Mouse (Mus musculus) ES-Bruce4 (cell line): ENCODE measurements around the gene Kirrel3. TPM values are rescaled to one million over a fixed set of nuclear protein-coding genes. Genes with fewer than 3 reads are reported as not detected.

Source experiments
- H3K27ac ChIP-seq: 2 replicates; pipeline ENCODE4 v1.5.1; 2012; ENCODE audit warnings: low read length, inconsistent platforms; ENCODE audit not compliant: insufficient read depth
- H3K27me3 ChIP-seq: 2 replicates; pipeline ENCODE4 v1.6.1; 2012; ENCODE audit warnings: mild to moderate bottlenecking, low read length, inconsistent platforms; ENCODE audit not compliant: control insufficient read depth, poor library complexity, insufficient read depth, severe bottlenecking
- H3K36me3 ChIP-seq: 2 replicates; pipeline ENCODE4 v1.6.1; 2012; ENCODE audit warnings: inconsistent platforms, mild to moderate bottlenecking, low read length, moderate library complexity; ENCODE audit not compliant: control insufficient read depth, poor library complexity, insufficient read depth, severe bottlenecking
- H3K4me1 ChIP-seq: one replicate; pipeline ENCODE4 v1.8.1; 2011; ENCODE audit warnings: low read length; ENCODE audit not compliant: control insufficient read depth, insufficient read depth
- H3K4me3 ChIP-seq: 2 replicates; pipeline ENCODE4 v1.5.1; 2011; ENCODE audit warnings: low read depth, mild to moderate bottlenecking, low read length
- H3K9ac ChIP-seq: 2 replicates; pipeline ENCODE4 v1.6.1; 2012; ENCODE audit warnings: low read depth, mild to moderate bottlenecking, inconsistent platforms; ENCODE audit not compliant: poor library complexity, severe bottlenecking
- H3K9me3 ChIP-seq: replicated peaks from 2 replicates; pipeline ENCODE4 v1.6.1; 2012; ENCODE audit warnings: mild to moderate bottlenecking, low read length, inconsistent platforms; ENCODE audit not compliant: control insufficient read depth, poor library complexity, insufficient read depth, severe bottlenecking
- CTCF ChIP-seq: IDR thresholded peaks from one replicate; pipeline ENCODE4 v1.8.1; 2011; ENCODE audit warnings: low read depth, low read length
- EP300 ChIP-seq: IDR thresholded peaks from 2 replicates; pipeline ENCODE4 v1.6.1; 2011; ENCODE audit warnings: low read depth, low read length; ENCODE audit not compliant: insufficient read depth
- POLR2A ChIP-seq: IDR thresholded peaks from one replicate; pipeline ENCODE4 v1.8.1; 2011; ENCODE audit warnings: low read length; ENCODE audit not compliant: insufficient read depth
- polyA plus RNA-seq: library from polyadenylated mRNA; stranded (reverse); fragments of >200 nt; gene quantifications from 2 replicates; pipeline ENCODE4 v1.2.4, GENCODE M21; 2011; ENCODE audit warnings: low read depth; ENCODE audit not compliant: missing spikeins, insufficient read depth, insufficient read length

Gene Kirrel3
- polyA plus RNA-seq, 1 experiment = 0.52 TPM

GRCm38 (mm10) chr9:34489316-34489710 is 3.6 kb downstream of the Kirrel3 start:
- Histone ChIP-seq H3K4me1 (no peaks in the 10 kb centered on the region), H3K9me3 (no peaks in the 10 kb centered on the region), H3K27ac (no peak overlapping the region), H3K9ac (peak overlapping the region; percentile 43; the same call in 1 of the 2 replicates), H3K36me3 (no peaks in the 10 kb centered on the region), H3K27me3 (peaks cover 11% of the 10 kb centered on the region), H3K4me3 (peak overlapping the region; percentile 79)
- no peak for TF ChIP-seq CTCF
- TF ChIP-seq EP300 = no peak
- no peak for TF ChIP-seq POLR2A

GRCm38 (mm10) chr9:34489760-34490159 is 4.1 kb downstream of the Kirrel3 start:
- Histone ChIP-seq H3K4me3 (no peak overlapping the region), H3K9me3 (no peaks in the 10 kb centered on the region), H3K9ac (no peak overlapping the region), H3K27me3 (peaks cover 11% of the 10 kb centered on the region), H3K4me1 (no peaks in the 10 kb centered on the region), H3K27ac (no peak overlapping the region), H3K36me3 (no peaks in the 10 kb centered on the region)
- TF ChIP-seq CTCF (no peak), POLR2A (no peak), EP300 (no peak)

GRCm38 (mm10) chr9:34492121-34492520 is 6.4 kb downstream of the Kirrel3 start:
- no peak overlapping the region for H3K9ac ChIP-seq
- H3K4me1 ChIP-seq = no peaks in the 10 kb centered on the region
- no peaks in the 10 kb centered on the region for H3K36me3 ChIP-seq
- H3K27ac ChIP-seq = no peak overlapping the region
- no peaks in the 10 kb centered on the region for H3K9me3 ChIP-seq
- no peak overlapping the region for H3K4me3 ChIP-seq
- H3K27me3 ChIP-seq = peaks cover 11% of the 10 kb centered on the region
- TF ChIP-seq POLR2A (no peak), CTCF (no peak), EP300 (no peak)

DNA sequence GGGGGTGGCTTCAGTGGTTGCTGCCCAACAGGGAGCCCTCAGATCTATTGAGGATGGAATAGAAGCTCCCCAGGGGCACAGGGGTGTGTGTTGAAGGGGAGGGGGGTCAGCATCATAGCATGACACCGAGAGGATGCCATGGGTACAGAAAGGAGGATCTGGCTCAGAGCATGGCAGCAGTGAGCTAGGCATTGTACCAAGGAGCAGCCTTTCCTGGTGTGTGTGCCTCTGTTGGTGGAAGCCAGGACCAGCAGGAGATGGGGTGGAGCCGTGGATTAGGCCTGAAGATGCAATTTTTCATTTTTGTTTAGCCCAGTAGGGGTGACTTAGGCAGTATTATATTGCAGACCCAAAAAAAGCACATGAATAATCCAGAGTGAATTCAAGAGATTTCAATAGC is 7.9 kb downstream of the Kirrel3 start:
- H3K27ac ChIP-seq = no peak overlapping the region
- H3K27me3 ChIP-seq = peaks cover 2% of the 10 kb centered on the region
- no peak overlapping the region for H3K9ac ChIP-seq
- H3K36me3 ChIP-seq = no peaks in the 10 kb centered on the region
- no peak overlapping the region for H3K4me3 ChIP-seq
- no peaks in the 10 kb centered on the region for H3K4me1 ChIP-seq
- TF ChIP-seq EP300 = no peak
- no peak for TF ChIP-seq CTCF
- TF ChIP-seq POLR2A = no peak
- H3K9me3 ChIP-seq = no peaks in the 10 kb centered on the region

DNA sequence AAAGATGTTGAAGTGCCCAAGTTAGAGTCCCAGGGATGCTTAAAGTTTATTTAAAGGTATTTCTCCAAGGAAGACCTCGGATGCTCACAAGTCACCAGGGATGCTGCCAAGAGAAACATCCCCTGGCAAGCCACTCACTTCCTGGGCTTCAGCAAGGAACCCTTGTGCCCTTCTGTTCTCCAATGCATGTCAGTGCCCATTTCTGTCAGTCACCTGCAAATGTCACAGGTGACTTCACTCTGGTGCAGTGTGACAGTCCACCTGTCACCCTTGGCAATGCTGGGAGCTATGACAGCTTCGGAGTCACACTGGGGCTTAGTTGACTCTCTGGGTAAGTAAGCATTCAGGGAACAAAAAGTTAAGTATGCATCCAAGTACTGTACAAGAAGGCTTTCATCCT is 12.4 kb downstream of the Kirrel3 start:
- Histone ChIP-seq H3K27me3 (no peaks in the 10 kb centered on the region; the same call in 1 of the 2 replicates), H3K36me3 (no peaks in the 10 kb centered on the region), H3K27ac (no peak overlapping the region), H3K9me3 (no peaks in the 10 kb centered on the region), H3K4me1 (no peaks in the 10 kb centered on the region), H3K9ac (no peak overlapping the region), H3K4me3 (no peak overlapping the region)
- TF ChIP-seq POLR2A (no peak), EP300 (no peak), CTCF (no peak)

- Histone ChIP-seq H3K9ac (no peak overlapping the region), H3K27ac (no peak overlapping the region), H3K9me3 (no peaks in the 10 kb centered on the region), H3K4me3 (no peak overlapping the region), H3K27me3 (no peaks in the 10 kb centered on the region; the same call in 1 of the 2 replicates), H3K36me3 (no peaks in the 10 kb centered on the region), H3K4me1 (no peaks in the 10 kb centered on the region)
- TF ChIP-seq POLR2A = no peak
- TF ChIP-seq CTCF = peak; percentile 89
- no peak for TF ChIP-seq EP300
These were observed 13.0 kb downstream of the Kirrel3 start for GRCm38 (mm10) chr9:34498651-34499050.
